Mouse (Mus musculus): ENCODE measurements at regions not wholly inside any gene's neighbourhood (a gene's known extent, or its start where the extent isn't known, plus 50 kb on each side); places are given as distances from the start of the nearest gene placed in this dataset.

DNA sequence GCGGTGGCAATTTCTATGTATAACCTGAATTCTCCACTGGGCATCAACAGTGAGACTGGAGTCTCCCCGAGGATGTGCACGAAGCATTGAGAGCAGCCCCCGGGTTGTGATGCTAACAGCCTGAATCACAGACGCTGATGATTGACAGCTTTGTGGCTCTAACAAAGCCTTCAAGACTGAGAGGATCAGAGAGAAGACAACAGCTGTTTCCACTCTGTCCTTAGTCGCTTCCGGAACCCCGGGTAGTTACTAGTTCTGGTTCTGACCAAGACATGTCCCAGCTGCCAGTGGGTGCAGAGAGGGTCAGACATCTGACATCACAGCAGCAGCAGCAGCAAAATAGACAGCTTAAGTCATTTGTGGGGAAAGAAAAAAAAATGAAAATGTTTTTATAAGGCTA, 292.8 kb upstream of the Cdh5 start:
- peak; percentile 94 for ATAC-seq (ENCODE audit: borderline replicate concordance, extremely low read depth, low FRiP score, low TSS enrichment)
- Histone ChIP-seq H3K36me3 (no peaks in the 10 kb centered on the region), H3K27me3 (no peaks in the 10 kb centered on the region), H3K4me2 (no peak overlapping the region), H3K4me1 (peaks cover 19% of the 10 kb centered on the region), H3K27ac (peak overlapping the region; percentile 90), H3K4me3 (no peak overlapping the region), H3K9me3 (no peaks in the 10 kb centered on the region), H3K9ac (no peak overlapping the region)
- 39% methylated on average over 8 of the region's 8 CpGs for WGBS

DNA sequence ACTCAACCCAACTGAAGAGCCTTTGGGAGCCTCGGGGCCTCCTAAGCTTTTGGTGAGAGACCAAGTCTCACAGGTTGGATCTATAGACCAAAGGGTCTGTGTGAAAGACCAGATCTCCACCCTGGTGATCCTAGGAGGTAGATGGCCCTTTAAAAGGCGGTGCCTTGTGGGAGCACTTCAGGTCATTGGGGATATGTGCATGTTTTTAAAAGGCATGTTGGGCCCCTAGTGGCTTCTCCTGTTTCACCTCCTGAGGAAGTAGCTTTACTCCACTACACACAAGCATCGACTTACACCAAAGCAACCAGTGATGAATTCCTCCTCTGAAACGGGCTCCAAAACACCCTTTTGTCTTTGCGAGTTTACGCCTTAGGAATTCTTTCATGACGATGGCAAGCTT, 292.3 kb upstream of the Cdh5 start:
- no peaks in the 10 kb centered on the region for H3K27me3 ChIP-seq
- H3K27ac ChIP-seq = peak overlapping the region; percentile 90
- no peaks in the 10 kb centered on the region for H3K9me3 ChIP-seq
- no peak overlapping the region for H3K9ac ChIP-seq
- no peaks in the 10 kb centered on the region for H3K36me3 ChIP-seq
- WGBS = 44% methylated on average over 7 of the region's 7 CpGs
- peaks cover 24% of the 10 kb centered on the region for H3K4me1 ChIP-seq
- no peak overlapping the region for H3K4me3 ChIP-seq
- H3K4me2 ChIP-seq = no peak overlapping the region
- ATAC-seq (ENCODE audit: borderline replicate concordance, extremely low read depth, low FRiP score, low TSS enrichment) = no peak

DNA sequence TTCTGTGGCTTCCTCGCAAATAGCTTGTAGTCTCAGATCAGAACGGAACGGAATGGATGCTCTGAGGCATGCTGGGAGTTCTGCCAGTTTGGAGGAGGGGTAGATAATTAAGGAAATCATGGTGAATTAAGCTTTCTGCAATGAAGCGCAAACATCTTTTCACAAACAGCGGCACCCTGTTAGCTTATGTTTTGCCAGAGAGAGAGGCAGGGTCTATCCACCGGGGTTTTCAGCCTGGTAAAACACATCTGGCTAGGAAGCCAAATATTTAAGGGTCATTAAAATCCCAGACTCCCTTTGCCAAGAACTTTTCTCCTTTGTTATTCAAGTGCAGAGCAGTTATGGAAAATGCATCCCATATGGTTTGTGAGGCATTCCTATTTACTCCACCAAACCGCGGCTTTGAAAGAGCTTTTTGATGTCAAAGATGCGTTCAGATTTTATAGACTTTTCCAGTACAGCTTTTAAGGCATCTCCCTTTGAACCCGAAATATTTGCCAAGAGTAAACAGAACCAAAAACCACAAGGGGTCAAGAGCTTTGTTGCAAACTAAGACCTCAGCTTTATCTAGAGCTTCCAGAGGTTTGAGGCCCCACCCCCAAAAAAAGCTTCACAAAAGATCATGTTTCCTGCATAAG, 287.4 kb upstream of the Cdh5 start:
- WGBS = 12% methylated on average over 10 of the region's 10 CpGs
- Histone ChIP-seq H3K27ac (peak overlapping the region; percentile 93), H3K27me3 (no peaks in the 10 kb centered on the region), H3K4me1 (peaks cover 37% of the 10 kb centered on the region), H3K4me2 (peak overlapping the region; percentile 18; the same call in 1 of the 2 replicates), H3K4me3 (no peak overlapping the region), H3K9ac (no peak overlapping the region), H3K36me3 (no peaks in the 10 kb centered on the region), H3K9me3 (no peaks in the 10 kb centered on the region)
- ATAC-seq (ENCODE audit: borderline replicate concordance, extremely low read depth, low FRiP score, low TSS enrichment) = peak; percentile 78

DNA sequence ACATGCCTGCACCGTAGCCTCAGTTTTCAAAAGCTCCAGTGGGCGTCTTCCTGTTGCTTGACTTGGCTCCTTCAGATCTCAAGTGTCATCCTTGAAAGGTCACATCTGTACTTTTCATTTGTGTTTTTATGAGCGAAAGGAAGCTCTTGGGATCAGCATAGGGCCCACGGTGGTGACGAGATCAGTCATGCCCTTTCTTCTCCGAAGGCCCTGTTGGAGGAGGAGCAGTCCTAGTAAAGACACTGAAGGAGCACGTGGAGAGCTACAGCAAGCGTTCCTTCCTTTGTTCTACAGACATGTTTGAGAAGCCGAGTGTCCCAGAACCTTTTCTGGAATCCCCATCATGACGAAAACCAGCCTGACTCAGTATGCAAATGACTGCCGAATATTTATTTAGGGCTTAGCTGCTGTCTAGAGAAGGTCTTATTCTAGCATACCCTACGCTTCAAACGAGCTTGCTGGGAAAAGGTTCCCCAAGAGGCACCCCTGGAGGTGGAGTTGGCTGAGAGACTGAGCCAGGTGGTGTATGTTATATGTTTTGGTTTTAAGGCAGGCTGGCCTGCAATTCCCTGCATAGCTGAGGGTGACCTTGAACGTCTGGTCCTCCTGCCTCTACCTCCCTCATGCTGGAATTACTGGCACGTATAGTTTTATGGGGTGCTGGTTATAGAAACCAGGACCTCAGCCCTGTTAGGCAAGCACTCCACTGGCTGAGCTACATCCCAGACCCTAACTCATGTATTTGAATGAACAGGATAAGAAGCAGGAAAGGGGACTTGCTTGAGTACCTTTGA, 285.1 kb upstream of the Cdh5 start:
- Histone ChIP-seq H3K36me3 (no peaks in the 10 kb centered on the region), H3K9ac (no peak overlapping the region), H3K4me3 (no peak overlapping the region), H3K27me3 (no peaks in the 10 kb centered on the region), H3K4me1 (peaks cover 32% of the 10 kb centered on the region), H3K9me3 (no peaks in the 10 kb centered on the region), H3K27ac (peak overlapping the region; percentile 93), H3K4me2 (no peak overlapping the region)
- 52% methylated on average over 15 of the region's 15 CpGs for WGBS
- ATAC-seq (ENCODE audit: borderline replicate concordance, extremely low read depth, low FRiP score, low TSS enrichment) = no peak

- no peaks in the 10 kb centered on the region for H3K27me3 ChIP-seq
- ATAC-seq (ENCODE audit: borderline replicate concordance, extremely low read depth, low FRiP score, low TSS enrichment) = no peak
- WGBS = 77% methylated on average over 7 of the region's 7 CpGs
Measured at GRCm38 (mm10) chr8:103823541-103823940, 277.9 kb upstream of the Cdh5 start.

GRCm38 (mm10) chr8:103824747-103825146, 276.7 kb upstream of the Cdh5 start:
- no peak overlapping the region for H3K9ac ChIP-seq
- H3K27me3 ChIP-seq = no peaks in the 10 kb centered on the region
- H3K4me1 ChIP-seq = peaks cover 8% of the 10 kb centered on the region; the same call in 1 of the 2 replicates
- H3K9me3 ChIP-seq = no peaks in the 10 kb centered on the region
- no peaks in the 10 kb centered on the region for H3K36me3 ChIP-seq
- ATAC-seq (ENCODE audit: borderline replicate concordance, extremely low read depth, low FRiP score, low TSS enrichment) = no peak
- no peak overlapping the region for H3K4me3 ChIP-seq
- no peak overlapping the region for H3K4me2 ChIP-seq
- WGBS = 27% methylated on average over 1 of the region's 1 CpGs
- peak overlapping the region; percentile 79 for H3K27ac ChIP-seq

More at GRCm38 (mm10) chr8:103823541-103823940, 277.9 kb upstream of the Cdh5 start:
- Histone ChIP-seq H3K9me3 (no peaks in the 10 kb centered on the region), H3K4me3 (no peak overlapping the region), H3K4me2 (no peak overlapping the region), H3K9ac (no peak overlapping the region), H3K36me3 (no peaks in the 10 kb centered on the region), H3K27ac (peak overlapping the region; percentile 79), H3K4me1 (peaks cover 8% of the 10 kb centered on the region; the same call in 1 of the 2 replicates)

DNA sequence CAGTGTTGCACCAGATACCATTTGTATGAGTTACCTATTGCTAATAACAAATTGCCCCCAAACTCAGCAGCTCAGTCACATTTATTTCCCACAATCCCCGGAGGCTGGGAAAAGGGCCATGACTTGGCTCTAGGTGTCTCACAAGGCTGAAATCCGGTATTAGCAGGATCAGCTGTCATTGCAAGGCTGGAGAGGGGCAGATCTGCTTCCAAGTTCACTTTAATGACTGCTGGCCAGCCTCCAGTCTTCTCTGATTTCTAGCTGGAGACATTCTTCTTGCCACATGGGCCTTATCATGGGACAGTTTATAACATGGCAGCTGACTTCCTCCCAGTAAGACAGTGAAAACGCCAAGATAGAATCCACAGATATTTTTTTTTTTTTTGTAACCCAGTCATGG, 276.1 kb upstream of the Cdh5 start:
- no peaks in the 10 kb centered on the region for H3K36me3 ChIP-seq
- no peak overlapping the region for H3K4me3 ChIP-seq
- H3K27ac ChIP-seq = peak overlapping the region; percentile 83
- WGBS = 42% methylated on average over 3 of the region's 3 CpGs
- peak; percentile 94 for ATAC-seq (ENCODE audit: borderline replicate concordance, extremely low read depth, low FRiP score, low TSS enrichment)
- H3K4me1 ChIP-seq = peaks cover 8% of the 10 kb centered on the region; the same call in 1 of the 2 replicates
- no peaks in the 10 kb centered on the region for H3K27me3 ChIP-seq
- no peak overlapping the region for H3K9ac ChIP-seq
- no peak overlapping the region for H3K4me2 ChIP-seq
- no peaks in the 10 kb centered on the region for H3K9me3 ChIP-seq

DNA sequence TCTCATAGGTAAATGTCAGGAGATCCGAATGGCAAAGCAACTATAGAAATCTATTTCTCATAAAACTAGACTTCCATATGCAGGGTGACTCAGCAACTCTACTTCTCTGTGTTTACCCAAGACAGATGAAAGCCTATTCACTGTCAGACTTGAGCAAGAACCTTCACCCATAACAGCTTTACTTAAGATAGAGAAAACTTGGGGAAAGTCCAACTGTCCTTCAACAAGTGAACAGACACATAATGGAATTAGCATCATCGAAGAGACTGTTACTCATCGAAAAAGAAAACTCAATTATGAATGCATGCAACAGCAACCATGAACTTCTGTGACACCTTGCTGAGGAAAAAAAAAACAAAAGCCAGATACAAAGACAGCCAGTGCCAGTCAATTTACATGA, 271.0 kb upstream of the Cdh5 start:
- Histone ChIP-seq H3K4me1 (no peaks in the 10 kb centered on the region), H3K27me3 (no peaks in the 10 kb centered on the region), H3K36me3 (no peaks in the 10 kb centered on the region), H3K4me3 (no peak overlapping the region), H3K4me2 (no peak overlapping the region), H3K9me3 (no peaks in the 10 kb centered on the region), H3K27ac (no peak overlapping the region), H3K9ac (no peak overlapping the region)
- ATAC-seq (ENCODE audit: borderline replicate concordance, extremely low read depth, low FRiP score, low TSS enrichment) = no peak
- WGBS = 56% methylated on average over 3 of the region's 3 CpGs

- Histone ChIP-seq H3K36me3 (no peaks in the 10 kb centered on the region), H3K4me2 (no peak overlapping the region), H3K27ac (no peak overlapping the region), H3K4me3 (no peak overlapping the region), H3K27me3 (no peaks in the 10 kb centered on the region), H3K9me3 (no peaks in the 10 kb centered on the region), H3K4me1 (no peaks in the 10 kb centered on the region), H3K9ac (no peak overlapping the region)
- 89% methylated on average over 4 of the region's 4 CpGs for WGBS
- ATAC-seq (ENCODE audit: borderline replicate concordance, extremely low read depth, low FRiP score, low TSS enrichment) = no peak
Measured at GRCm38 (mm10) chr8:103839990-103840389, 261.4 kb upstream of the Cdh5 start.

GRCm38 (mm10) chr8:103845964-103846363, 255.5 kb upstream of the Cdh5 start:
- Histone ChIP-seq H3K4me1 (peaks cover 8% of the 10 kb centered on the region), H3K4me3 (no peak overlapping the region), H3K27ac (no peak overlapping the region), H3K4me2 (no peak overlapping the region), H3K36me3 (no peaks in the 10 kb centered on the region), H3K9ac (no peak overlapping the region), H3K27me3 (no peaks in the 10 kb centered on the region), H3K9me3 (no peaks in the 10 kb centered on the region)
- 70% methylated on average over 1 of the region's 1 CpGs for WGBS
- no peak for ATAC-seq (ENCODE audit: borderline replicate concordance, extremely low read depth, low FRiP score, low TSS enrichment)

DNA sequence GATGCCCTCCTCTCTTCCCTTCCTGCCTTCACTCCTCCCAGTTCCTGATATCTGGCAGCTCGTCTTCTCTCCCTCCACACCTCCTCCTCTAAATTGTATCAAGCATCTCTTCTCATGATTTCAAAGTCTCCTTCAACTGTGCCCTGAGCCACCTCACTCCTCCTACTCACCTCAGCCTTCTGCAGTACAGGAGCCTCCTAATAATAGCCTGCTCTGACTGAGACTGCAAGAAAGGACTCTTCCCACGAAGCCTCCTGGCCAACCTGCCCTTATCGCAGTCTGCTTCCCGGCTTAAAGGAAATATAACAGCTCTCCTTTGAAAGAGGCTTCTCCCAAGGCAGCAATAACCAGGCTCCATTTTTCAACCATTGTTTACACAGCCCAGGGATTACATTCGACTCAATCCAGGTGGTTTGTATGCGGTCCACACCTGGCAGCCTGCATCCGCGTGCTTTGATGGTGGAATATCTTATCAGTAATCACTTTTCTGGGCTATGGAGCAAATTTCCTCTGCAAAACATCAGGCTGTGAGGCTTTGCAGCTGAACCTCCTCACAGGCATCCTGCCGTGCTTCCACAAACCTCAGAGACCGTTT, 254.9 kb upstream of the Cdh5 start:
- no peaks in the 10 kb centered on the region for H3K27me3 ChIP-seq
- H3K36me3 ChIP-seq = no peaks in the 10 kb centered on the region
- no peak overlapping the region for H3K9ac ChIP-seq
- H3K4me3 ChIP-seq = no peak overlapping the region
- no peaks in the 10 kb centered on the region for H3K9me3 ChIP-seq
- no peak overlapping the region for H3K4me2 ChIP-seq
- no peak for ATAC-seq (ENCODE audit: borderline replicate concordance, extremely low read depth, low FRiP score, low TSS enrichment)
- 14% methylated on average over 10 of the region's 10 CpGs for WGBS
- no peak overlapping the region for H3K27ac ChIP-seq
- peaks cover 8% of the 10 kb centered on the region for H3K4me1 ChIP-seq

- H3K27me3 ChIP-seq = no peaks in the 10 kb centered on the region
- H3K9ac ChIP-seq = no peak overlapping the region
- ATAC-seq (ENCODE audit: borderline replicate concordance, extremely low read depth, low FRiP score, low TSS enrichment) = no peak
- H3K4me2 ChIP-seq = no peak overlapping the region
- no peak overlapping the region for H3K4me3 ChIP-seq
- no peaks in the 10 kb centered on the region for H3K9me3 ChIP-seq
- 94% methylated on average over 2 of the region's 2 CpGs for WGBS
- H3K36me3 ChIP-seq = no peaks in the 10 kb centered on the region
- peaks cover 8% of the 10 kb centered on the region for H3K4me1 ChIP-seq
- H3K27ac ChIP-seq = no peak overlapping the region
Measured at GRCm38 (mm10) chr8:103849785-103850184, 251.6 kb upstream of the Cdh5 start.

All from lung, embryonic 15.5 days (tissue).